Mouse (Mus musculus): Measurements from ENCODE around the gene Emid1.
"Not testable (repeated sequence)": the region's sequence is repeated elsewhere in the genome, so short reads cannot be mapped to it uniquely, and the experiment has no call there.

The Emid1 gene

DNA sequence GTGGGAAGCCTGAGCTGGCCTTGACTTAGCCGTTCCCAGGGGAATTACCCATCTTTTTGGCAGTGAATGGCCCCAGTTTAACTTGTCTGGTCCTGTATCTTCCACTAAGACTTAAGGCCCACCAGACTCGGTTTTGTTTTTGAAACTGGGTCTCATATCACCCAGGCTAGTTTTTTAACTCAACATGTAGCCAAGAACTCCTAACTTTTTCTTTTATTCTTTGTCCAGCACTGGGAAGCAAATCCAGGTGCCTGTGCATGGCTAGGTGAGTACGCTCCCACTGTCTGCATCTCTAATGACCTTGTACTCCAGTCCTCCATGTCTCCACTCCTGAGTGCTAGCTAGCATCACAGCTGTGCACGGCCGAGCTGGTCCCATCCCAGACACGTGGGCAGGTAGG lies 50.4 kb downstream of the Emid1 start:
- DNase-seq = no peak

DNA sequence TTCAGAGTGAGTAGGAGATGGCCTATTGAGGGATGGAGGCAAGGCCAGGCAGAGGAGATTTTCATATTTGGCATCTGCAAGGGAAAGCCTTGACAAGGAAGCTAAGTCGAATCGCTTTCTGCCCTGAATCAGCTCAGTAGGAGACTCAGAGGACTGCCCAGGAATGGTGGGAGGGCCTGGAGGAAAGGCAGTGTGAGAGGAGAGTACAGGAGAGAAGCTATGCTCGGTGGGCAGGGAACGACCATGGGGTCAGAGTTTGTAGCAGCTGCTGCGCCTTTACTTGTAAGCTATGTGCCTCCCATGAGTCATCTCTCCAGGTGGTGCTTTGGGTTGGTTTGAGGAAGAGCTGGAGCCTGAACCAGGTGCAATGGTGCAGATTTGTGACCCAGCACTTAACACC lies 51.3 kb downstream of the Emid1 start:
- DNase-seq = no peak

DNA sequence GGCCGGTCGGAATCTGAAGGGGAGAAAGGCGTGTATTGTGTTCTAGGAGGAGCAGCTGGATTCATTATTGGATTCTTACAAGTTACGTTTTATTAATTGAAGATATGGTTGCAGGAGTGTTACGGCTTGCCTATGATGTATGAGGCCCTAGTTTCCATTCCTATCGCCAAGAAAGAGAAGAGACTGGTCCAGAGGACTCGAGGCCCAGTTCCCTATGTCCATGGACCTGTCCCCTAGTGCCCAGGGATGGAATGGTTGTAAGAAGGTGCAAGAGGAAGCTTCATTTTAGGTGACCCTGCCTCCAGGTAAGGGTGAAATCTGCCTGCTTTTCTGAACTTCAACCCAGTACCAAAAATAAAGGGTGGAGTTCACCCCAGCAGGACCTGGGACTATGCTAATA lies 51.8 kb downstream of the Emid1 start:
- no peak for DNase-seq

DNA sequence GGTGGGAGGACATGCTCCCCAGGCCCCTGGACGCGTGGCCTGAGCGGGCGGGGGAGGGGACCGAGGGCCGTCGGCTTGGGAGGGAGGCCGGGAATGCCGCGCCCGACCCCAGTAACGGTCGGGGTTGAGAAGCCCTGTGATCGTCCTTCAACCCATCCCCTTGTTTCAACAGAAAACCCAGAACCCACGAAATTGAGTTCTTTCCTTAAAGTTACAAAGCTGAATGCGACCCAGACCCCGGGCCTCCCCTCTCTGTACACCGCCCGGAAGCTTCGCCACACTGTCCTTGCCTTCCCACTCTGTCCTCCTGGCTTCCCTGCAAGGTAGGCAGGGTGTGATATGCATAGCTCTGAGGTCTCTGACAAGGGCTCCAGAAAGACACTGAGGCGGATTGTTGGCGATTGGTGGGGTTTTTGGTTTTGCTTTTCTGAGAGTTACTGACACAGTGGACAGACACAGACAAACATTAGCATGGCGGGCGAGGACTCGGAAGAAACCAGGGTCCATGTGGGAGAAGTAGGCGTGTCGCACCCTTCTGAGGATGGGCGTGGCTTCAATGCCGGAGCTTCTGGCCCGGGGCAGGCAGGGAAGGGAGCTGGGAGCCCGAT lies 52.4 kb downstream of the Emid1 start:
- DNase-seq = peak; percentile 67

DNA sequence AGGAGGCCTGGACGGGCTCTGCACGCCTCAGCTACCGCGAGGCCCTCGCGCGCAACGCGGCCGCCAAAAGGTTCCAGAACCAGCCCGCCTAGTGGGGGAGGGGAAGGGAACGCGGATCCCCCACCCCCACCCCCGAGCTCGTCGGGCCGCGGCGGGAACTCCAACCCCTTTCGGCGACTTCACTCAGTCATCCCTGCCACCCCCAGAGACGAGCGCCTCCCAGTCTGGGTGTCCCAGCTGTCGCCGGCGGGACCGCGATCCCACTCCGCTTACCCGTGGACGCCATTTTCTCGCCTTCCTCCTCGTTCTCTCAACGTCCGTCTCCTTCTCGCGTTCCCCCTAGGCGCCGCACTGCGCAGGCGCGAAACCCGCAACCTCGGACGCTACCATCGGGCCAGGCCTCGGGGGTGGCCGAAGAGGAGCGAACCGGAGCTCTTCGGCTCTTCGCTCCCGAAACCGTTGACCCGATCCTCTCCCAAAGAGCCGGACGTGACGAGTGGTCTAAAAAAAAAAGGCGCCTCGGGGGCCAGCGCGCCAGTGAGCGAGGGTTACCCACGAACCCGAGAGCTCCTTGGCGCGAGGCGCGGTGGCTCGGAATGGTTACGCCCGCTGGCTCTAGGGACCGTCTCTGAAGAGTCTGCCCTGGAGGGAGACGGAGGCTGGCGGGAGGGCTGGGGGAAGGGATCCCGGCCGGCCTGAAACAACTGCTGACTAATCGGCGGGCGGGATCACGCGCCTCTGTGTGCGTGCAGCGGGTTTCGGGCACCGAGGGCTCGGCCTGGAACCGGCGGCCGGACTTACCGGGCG lies 53.1 kb downstream of the Emid1 start, which contains the start of the genes Rhbdd3 and Ewsr1:
TSS of gene Rhbdd3 (plus strand) at position 191 of the 807 bp plus-strand sequence.
TSS of gene Ewsr1 (minus strand) at position 531 of the 807 bp plus-strand sequence.
- peak; percentile 96 for DNase-seq

DNA sequence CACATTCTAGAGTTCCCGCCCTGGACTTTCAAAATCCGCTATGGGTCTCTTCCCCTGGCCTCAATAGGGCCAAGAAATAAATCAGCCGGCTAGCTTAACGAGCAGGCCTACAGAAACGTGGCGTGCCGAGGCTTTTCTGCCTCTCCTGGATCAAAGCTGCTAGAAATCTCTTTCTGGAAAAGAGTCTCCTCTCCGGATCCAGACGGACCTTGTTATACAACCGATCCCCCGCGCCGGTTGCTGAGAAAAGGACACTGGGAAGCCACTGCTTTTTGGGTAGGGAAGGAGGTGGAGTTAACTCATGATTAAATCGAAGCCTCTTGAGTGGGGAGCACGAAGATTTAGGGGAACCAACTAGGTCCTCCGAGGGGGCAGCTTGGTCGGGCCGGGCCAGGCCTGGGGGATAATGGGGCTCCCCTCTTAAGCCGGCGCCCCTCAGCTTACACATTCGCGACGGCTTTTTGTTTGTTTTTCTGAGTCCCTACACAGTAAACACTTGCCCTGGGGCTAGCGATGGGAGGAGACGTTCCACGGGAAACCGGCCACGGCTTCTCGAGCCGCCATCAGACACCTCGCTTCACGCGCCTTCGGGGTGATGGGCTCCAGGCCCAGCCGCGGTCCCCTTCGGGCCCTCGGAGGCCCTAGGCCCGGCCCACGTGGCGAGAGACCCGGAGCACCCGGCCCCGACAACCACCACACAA lies 53.9 kb downstream of the Emid1 start:
- DNase-seq = peak; percentile 62

DNA sequence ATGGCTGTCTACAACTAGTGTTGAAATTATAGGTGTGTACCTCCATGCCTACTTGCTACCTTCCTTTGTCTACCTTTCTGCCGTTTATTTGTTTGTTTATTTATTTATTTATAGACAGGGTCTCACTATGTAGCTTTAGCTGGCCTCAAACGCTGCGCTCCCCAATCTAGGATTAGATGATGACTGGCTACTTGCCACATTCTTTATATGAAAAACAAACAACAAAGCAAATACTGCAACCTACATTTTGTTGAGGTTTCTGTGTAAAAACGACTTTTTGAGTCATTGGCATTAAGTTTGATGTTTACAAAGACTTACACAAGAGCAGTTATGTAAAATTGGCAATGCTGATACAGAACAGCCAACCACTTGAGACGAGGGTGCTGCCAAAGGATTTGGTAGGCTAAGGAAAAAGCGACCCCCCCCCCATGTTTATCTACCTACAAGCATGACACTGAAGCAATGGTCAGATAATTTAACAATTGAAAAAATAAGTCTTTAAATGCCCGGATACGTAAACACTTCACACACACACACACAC lies 55.5 kb downstream of the Emid1 start:
- no peak for DNase-seq

DNA sequence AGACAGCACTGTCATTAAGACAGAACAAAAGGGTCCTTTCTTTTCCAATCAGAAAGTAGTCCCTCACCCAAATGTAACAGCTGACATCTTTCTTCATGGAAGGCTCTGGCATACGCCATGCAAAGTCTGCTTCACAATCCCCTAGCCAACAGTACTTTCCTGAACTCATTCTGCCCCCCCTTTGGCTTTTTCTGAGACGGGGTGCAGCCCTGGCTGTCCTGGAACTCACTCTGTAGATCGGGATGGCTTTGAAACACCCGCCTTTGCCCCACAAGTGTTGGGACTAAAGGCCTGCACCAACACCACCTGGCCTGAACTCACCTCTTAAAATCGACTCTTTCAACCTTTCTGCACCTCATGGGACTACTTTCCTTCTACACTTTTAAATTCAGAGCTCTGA lies 56.2 kb downstream of the Emid1 start:
- DNase-seq = no peak

DNA sequence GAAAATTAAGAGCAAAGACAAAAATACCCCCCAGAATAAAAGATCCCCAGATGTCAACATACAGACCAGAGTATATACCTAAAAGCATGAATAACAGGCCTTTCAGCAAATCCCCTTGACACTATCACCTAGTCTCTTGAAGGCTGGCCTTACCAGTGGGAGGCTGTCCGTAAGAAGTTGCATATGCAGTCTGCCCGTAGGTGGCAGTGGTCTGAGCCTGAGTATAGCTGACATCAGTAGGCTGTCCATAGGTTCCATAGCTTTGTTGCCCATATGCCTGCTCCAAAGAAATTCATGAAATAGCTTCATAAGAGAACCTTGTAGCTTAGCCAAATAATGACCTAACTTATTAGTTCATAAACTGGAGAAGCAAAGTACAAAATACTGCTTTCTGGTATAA lies 60.4 kb downstream of the Emid1 start:
- no peak for DNase-seq

DNA sequence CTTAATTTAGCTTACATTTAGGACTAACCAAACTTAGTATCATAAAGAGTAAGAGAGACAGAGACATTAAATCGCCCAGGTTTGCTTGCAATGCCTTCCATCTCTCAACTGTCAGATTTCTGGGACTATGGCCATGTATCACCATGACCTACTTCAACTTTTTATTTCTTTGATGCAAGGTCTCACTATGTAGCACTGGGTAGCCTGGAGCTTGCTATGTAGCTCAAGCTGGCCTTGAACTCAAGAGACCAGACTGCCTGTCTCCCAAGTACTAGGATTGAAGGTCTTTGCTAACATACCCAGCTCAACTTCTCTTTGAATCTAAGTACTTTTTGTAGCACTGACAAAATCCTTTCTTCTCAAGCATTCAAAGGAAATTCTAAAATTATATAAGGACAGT lies 62.9 kb downstream of the Emid1 start:
- DNase-seq = no peak

DNA sequence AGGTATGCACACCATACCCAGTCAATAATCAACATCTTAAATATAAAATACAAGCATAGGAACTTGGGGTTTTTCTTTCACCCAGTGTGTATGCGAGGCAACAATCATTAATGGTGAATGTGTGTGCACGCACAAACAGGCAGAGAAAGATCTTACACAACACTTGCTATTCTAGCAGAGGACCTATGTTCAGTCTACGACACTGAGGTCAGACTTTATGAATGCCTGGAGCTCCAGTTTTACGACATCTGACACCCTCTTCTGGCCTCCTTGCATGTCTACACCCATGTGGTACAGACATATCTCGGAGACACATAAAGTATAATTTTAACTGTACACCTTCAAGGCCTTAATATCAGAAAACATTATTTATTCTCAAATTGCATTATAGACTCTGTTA lies 75.2 kb downstream of the Emid1 start:
- not testable (repeated sequence) for DNase-seq

DNA sequence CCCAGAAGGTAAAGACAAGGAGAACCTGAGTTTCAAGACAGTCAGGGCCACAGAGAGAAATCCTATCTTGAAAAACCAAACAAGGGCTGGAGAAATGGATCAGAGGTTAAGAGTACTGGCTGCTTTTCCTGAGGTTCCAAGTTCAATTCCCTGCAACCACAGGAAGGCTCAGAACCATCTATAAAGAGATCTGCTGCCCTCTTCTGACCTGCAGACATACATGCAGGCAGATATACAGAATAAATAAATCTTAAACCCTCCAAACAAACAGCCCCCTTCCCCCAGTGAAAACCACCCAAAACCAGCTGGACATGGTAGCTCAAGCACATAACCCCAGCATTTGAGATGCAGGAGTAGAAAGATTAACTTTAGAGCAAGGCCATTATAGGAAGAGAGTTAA lies 76.3 kb downstream of the Emid1 start:
- DNase-seq = no peak

DNA sequence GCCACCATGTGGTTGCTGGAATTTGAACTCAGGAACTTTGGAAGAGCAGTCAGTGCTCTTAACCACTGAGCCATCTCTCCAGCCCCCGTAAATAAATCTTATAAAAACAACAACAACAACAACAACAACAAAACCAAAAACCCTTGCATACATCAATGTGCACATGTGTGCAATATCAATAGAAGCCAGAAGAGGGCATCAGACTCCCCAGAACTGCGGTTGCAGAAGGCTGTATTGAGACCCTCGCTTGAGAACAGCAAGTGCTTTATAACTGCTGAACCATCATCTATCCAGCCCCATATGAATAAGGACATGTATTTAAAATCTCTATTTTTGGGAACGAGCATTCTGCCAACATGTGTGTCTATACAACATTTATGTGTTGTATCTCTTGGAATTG lies 77.2 kb downstream of the Emid1 start:
- no peak for DNase-seq

DNA sequence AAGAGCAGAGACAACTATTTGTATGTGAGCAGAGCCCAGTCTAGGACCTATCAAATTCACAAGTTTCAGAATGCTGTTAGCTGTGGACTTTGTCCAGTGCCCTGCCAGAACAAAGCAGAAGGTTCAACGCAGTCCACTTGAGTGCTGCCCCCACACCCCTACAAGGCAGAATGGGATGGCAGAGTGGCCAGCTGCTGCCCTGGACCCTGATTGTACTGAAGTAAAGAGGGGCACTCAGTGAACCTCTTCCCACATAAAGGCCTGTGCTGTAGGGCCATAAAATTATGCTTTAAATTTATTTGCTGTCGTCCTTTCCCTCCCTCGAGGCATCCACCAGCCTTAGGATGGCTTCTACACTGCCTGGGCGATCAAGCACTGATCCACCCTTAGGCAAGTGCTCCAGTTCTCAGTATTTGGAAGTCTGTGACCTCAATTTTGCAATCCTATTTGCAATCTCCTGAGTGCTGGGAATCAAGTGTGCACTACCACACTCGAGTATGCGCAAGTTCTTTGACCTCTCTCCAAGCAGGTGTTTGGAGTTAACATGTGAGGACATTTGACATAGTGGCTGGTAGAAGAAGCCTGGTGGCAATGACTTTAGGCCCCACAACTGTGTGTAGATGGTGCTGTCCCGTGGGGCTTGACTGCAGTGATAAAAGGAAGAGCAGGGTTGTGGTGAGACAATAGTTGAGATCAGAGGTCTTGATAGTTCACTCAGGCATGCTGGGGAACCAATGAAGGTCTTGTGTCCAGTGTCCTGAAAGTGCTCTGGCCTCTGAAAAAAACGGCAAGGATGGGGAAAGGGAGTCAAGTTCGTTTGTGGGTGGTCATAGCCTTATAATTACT lies 83.7 kb downstream of the Emid1 start:
- no peak for DNase-seq

DNA sequence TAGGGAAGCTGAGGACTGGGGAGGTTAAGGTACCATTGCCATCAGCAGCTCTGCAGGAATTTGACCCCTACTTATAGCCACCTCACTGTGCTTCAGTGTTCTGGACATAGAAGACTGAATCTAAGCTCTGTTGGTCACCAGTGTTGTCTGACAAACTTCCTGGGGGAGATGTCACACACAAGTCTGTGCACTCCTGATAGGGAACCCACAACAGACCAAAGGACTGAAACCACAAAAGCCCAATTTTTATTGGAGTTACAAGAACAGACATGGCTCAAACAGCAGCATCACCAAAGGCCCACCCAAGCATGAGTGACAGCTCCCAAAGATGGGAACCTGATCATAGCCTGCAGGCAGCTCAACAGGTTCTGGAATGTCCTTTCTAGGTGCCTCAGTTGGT lies 85.0 kb downstream of the Emid1 start:
- no peak for DNase-seq

DNA sequence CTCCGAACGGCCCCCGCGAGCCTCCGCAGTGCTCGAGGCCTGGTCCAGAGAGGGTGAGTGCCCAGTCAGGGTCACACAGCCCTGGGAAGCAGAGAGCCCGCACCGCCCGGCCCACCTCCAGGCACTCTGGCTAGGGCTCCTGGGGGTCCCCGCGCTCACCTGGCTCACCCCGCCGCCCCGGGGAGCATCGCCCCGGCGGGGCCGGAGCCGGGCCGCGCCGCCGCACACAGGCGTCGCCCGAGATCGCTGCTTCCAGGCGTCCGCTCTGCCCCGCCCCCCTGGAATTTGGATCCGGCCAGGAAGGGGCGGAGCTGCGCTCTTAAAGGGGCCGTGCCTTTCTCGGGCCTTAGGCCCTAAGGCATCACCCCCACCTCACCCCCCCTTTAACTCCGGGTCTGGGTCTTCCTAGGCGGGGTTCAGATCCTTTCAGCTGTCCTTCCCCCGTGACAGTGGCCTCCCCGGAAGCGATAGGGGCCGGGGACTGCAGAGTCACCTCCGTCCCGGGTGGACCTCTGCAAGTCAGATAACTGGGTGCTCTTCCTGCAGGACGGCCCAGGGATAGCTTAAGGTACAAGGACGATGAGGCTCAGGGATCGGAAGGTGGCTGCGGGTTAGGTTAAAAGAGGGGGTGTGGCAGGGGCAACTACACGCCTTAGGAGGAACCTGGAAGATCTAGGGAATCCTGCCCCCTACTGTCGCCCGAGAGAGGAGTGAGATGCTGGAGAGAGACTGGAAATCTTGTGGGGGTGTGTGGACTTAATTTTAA lies 86.8 kb downstream of the Emid1 start, which contains the start of gene Gas2l1:
TSS of gene Gas2l1 (minus strand) at position 272 of the 766 bp plus-strand sequence.
- DNase-seq = peak; percentile 86

DNA sequence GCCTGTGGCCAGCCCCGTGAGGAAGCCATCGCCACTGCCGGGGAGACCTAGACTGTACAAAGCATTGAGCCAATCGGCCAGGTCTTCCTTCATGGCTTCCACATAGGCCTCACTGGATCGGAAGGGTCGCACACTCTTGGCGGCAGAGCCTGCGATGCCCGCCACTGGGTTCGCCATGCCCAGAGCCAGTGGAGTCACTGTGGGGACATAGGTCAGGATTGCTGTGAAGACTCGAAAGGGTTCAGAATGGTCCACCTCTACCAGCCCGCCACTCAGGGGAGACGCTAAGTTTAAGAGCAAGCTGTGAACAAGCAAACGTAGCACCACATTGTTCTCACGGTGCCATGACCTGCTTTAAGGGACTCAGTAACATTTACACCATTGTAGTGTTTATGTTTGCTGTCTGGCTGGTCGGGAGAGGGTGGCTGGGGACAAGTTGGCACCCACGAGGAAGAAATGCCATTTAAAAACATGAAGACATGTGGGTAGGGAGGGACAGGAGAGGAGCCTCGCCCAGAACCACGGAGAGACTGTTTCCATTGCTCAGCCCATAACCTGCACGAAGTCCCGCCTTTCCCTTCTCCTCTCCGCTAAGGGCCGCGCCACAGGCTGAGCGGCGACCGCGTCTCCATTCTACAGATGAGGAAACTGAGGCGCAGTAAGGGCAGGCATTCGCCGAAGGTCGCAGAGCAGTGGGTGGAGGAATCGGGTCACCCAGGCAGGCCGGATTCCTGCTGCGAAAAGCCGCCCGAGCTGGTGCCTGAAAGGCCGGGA lies 87.6 kb downstream of the Emid1 start:
- DNase-seq = no peak

DNA sequence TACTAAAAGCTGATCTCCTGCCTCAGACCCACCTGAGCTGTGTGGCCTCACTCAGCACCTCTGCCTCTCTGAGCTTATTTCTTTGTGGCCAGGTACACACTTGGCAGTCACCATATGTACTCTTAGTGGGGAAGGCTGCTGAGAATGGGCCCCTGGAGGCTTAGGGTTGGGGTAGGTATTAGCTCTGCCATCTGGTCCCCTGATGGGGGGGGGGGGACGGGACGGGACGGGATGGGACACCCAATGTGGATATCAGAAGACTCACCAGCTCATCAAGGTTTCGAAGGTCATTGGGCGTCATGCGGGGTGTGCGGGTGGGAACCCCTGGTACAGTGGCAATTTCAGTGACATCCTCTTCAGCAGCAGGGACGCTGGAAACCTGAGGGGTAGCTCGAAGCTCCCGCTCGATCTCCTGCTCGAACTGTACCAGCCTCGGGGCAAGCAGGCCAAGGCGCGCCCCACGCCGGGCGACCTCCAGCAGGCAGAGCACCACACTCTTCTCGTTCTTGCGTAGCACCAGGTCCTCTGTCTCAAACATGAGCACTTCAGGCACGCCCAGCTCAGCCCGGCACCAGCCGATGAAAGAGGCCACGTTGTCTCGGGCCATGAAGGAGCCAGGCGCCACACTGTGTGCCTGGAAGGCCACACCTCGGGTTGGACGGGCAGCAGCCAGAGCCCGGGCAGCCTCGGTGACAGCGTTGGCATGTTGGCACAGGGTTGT lies 88.3 kb downstream of the Emid1 start:
- DNase-seq = no peak

DNA sequence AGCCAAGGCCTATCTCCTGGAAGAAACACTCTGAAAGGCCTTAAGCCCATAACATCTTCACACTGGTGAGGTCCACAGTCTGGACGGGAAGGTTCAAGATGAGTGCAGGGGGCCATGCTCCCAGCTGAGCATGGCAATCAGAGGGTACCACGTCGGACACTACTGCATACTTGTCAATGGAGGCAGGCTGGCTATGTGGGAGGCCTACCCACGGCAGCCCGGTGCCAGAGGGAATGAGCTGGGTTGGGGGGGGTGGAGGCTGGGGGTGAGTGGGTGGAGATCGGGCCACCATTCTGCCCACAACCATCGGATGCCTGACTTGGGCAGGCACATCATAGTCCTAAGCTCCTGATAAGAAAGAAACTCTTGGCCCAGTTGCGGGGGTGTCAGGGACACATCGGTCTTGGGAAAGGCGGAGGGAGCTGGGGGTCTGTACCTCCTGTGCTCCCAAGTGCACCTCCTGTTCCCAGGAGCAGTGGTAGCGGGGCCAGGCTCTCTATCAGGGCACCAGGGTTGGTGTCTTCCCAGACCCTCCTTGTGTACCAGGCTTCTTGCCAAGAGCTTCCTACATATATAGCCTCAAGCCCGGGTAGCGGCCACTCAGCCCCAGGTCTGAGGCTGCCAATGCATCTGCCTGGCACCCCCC lies 89.1 kb downstream of the Emid1 start:
- no peak for DNase-seq

DNA sequence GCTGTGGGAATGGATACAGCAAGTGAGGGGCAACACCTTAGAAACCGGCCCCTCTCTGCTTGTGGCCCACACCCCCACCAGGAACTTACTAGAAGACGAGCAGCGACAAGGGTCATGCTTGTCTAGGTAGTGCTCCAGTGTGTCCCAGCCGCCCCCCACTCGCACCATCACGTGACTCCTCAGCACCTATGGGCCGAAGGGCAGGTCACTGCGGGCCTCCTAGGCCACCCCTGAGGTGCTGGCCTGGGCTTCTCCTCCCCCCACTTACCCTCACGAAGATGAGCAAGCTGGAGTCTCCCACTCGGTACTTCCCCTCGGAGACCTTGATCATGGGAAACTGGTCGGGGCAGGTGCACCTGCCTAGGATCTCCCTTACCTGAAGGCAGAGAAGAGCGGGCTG lies 89.7 kb downstream of the Emid1 start:
- DNase-seq = no peak
